Mouse (Mus musculus) liver, embryonic 16.5 days (tissue): ENCODE data around the gene Emx2. TPM values are rescaled to one million over a fixed set of nuclear protein-coding genes. Genes with fewer than 3 reads are reported as not detected.

Experiments
- ATAC-seq: fragments of 200-750 bp; cut with Nextera tagmentation; 2 replicates; pipeline ENCODE4 v1.8.0; 2017; ENCODE audit warnings: low read depth, mild to moderate bottlenecking, moderate number of reproducible peaks, moderate library complexity
- H3K27ac ChIP-seq: fragments of 300-500 bp; sonication (generic); 2 replicates; pipeline ENCODE4 v1.5.1; 2014; ENCODE audit warnings: mild to moderate bottlenecking, low read length
- H3K27me3 ChIP-seq: fragments of 300-500 bp; sonication (generic); 2 replicates; pipeline ENCODE4 v1.6.1; 2014; ENCODE audit warnings: low read depth, low read length, mixed read lengths; ENCODE audit not compliant: control insufficient read depth, insufficient read depth
- H3K36me3 ChIP-seq: fragments of 300-500 bp; sonication (generic); 2 replicates; pipeline ENCODE4 v1.6.1; 2014; ENCODE audit warnings: mild to moderate bottlenecking; ENCODE audit not compliant: control insufficient read depth, insufficient read depth
- H3K4me1 ChIP-seq: fragments of 300-500 bp; sonication (generic); 2 replicates; pipeline ENCODE4 v1.6.1; 2014; ENCODE audit warnings: low read depth, low read length, mixed read lengths; ENCODE audit not compliant: control insufficient read depth
- H3K4me2 ChIP-seq: fragments of 300-500 bp; sonication (generic); 2 replicates; pipeline ENCODE4 v1.6.1; 2014; ENCODE audit warnings: low read depth, low read length, mixed read lengths
- H3K4me3 ChIP-seq: fragments of 300-500 bp; sonication (generic); 2 replicates; pipeline ENCODE4 v1.5.1; 2014; ENCODE audit warnings: low read depth, mild to moderate bottlenecking, low read length
- H3K9ac ChIP-seq: fragments of 300-500 bp; sonication (generic); 2 replicates; pipeline ENCODE4 v1.6.1; 2014; ENCODE audit warnings: low read depth, low read length
- H3K9me3 ChIP-seq: fragments of 300-500 bp; sonication (generic); replicated peaks from 2 replicates; pipeline ENCODE4 v1.6.1; 2016; ENCODE audit warnings: low read length; ENCODE audit not compliant: control insufficient read depth
- WGBS: fragments of 180-500 bp; shearing (Covaris S2); extraction: QIAGEN DNeasy Blood & Tissue Kit; methylation state at CpG from one replicate; pipeline ENCODE4 v1.1.7; 2014; ENCODE audit not compliant: insufficient replicate concordance; 5-methylcytosine and 5-hydroxymethylcytosine counted together
- polyA plus RNA-seq: library from polyadenylated mRNA; unstranded; fragments of >200 nt; fragmentation: Nextera tagmentation; extraction: Ambion mirVana; gene quantifications from 2 replicates; pipeline ENCODE4 v1.2.1, GENCODE M21; 2015

The Emx2 gene
- polyA plus RNA-seq, 1 experiment from 2014 or later = not detected

GRCm38 (mm10) chr19:59451441-59451951 is 6.7 kb upstream of the Emx2 start:
- WGBS = 2% methylated on average over 30 of the region's 31 CpGs
- Histone ChIP-seq H3K4me3 (no peak overlapping the region), H3K27ac (no peak overlapping the region), H3K9me3 (no peaks in the 10 kb centered on the region), H3K9ac (no peak overlapping the region), H3K27me3 (peaks cover 71% of the 10 kb centered on the region), H3K4me1 (no peaks in the 10 kb centered on the region), H3K4me2 (no peak overlapping the region), H3K36me3 (no peaks in the 10 kb centered on the region)
- ATAC-seq = no peak

- Histone ChIP-seq H3K27ac (no peak overlapping the region), H3K36me3 (no peaks in the 10 kb centered on the region), H3K27me3 (peaks cover 79% of the 10 kb centered on the region), H3K4me1 (no peaks in the 10 kb centered on the region), H3K9ac (no peak overlapping the region), H3K9me3 (no peaks in the 10 kb centered on the region), H3K4me2 (no peak overlapping the region), H3K4me3 (no peak overlapping the region)
- WGBS = 3% methylated on average over 4 of the region's 4 CpGs
- no peak for ATAC-seq
These were observed 5.9 kb upstream of the Emx2 start for GRCm38 (mm10) chr19:59452321-59452720.

- no peaks in the 10 kb centered on the region; the same call in 1 of the 2 replicates for H3K4me1 ChIP-seq
- no peaks in the 10 kb centered on the region for H3K36me3 ChIP-seq
- no peak overlapping the region for H3K9ac ChIP-seq
- H3K27me3 ChIP-seq = peaks cover 92% of the 10 kb centered on the region
- no peak for ATAC-seq
- H3K4me3 ChIP-seq = no peak overlapping the region
- 7% methylated on average over 13 of the region's 13 CpGs for WGBS
- no peaks in the 10 kb centered on the region for H3K9me3 ChIP-seq
- H3K27ac ChIP-seq = no peak overlapping the region
- no peak overlapping the region for H3K4me2 ChIP-seq
These were observed 4.6 kb upstream of the Emx2 start for GRCm38 (mm10) chr19:59453591-59453990.

- H3K4me3 ChIP-seq = no peak overlapping the region
- no peak overlapping the region for H3K4me2 ChIP-seq
- no peak overlapping the region for H3K9ac ChIP-seq
- H3K36me3 ChIP-seq = no peaks in the 10 kb centered on the region
- H3K27ac ChIP-seq = no peak overlapping the region
- peaks cover 96% of the 10 kb centered on the region for H3K27me3 ChIP-seq
- under 1% methylated on average over 18 of the region's 18 CpGs for WGBS
- no peaks in the 10 kb centered on the region; the same call in 1 of the 2 replicates for H3K4me1 ChIP-seq
- no peak for ATAC-seq
- no peaks in the 10 kb centered on the region for H3K9me3 ChIP-seq
These were observed 4.0 kb upstream of the Emx2 start for GRCm38 (mm10) chr19:59454196-59454595.

GRCm38 (mm10) chr19:59455671-59456070 is 2.5 kb upstream of the Emx2 start:
- no peak for ATAC-seq
- WGBS = 2% methylated on average over 7 of the region's 7 CpGs

GRCm38 (mm10) chr19:59457011-59457945 is 894 bp upstream of the Emx2 start:
- no peaks in the 10 kb centered on the region for H3K9me3 ChIP-seq
- H3K4me2 ChIP-seq = no peak overlapping the region
- no peak overlapping the region for H3K27ac ChIP-seq
- no peak for ATAC-seq
- peaks cover 100% of the 10 kb centered on the region for H3K27me3 ChIP-seq
- WGBS = 3% methylated on average over 23 of the region's 23 CpGs
- H3K4me3 ChIP-seq = no peak overlapping the region
- H3K9ac ChIP-seq = no peak overlapping the region
- no peaks in the 10 kb centered on the region; the same call in 1 of the 2 replicates for H3K4me1 ChIP-seq
- no peaks in the 10 kb centered on the region for H3K36me3 ChIP-seq

More at GRCm38 (mm10) chr19:59455671-59456070, 2.5 kb upstream of the Emx2 start:
- no peaks in the 10 kb centered on the region; the same call in 1 of the 2 replicates for H3K4me1 ChIP-seq
- H3K27ac ChIP-seq = no peak overlapping the region
- peaks cover 100% of the 10 kb centered on the region for H3K27me3 ChIP-seq
- no peaks in the 10 kb centered on the region for H3K36me3 ChIP-seq
- no peak overlapping the region for H3K9ac ChIP-seq
- no peak overlapping the region for H3K4me3 ChIP-seq
- no peak overlapping the region for H3K4me2 ChIP-seq
- H3K9me3 ChIP-seq = no peaks in the 10 kb centered on the region

GRCm38 (mm10) chr19:59458743-59459135 is 567 bp downstream of the Emx2 start:
- Histone ChIP-seq H3K4me1 (no peaks in the 10 kb centered on the region; the same call in 1 of the 2 replicates), H3K4me2 (no peak overlapping the region), H3K36me3 (no peaks in the 10 kb centered on the region), H3K9ac (no peak overlapping the region), H3K27ac (no peak overlapping the region), H3K4me3 (no peak overlapping the region), H3K27me3 (peaks cover 100% of the 10 kb centered on the region), H3K9me3 (no peaks in the 10 kb centered on the region)
- 2% methylated on average over 14 of the region's 15 CpGs for WGBS
- no peak for ATAC-seq

GRCm38 (mm10) chr19:59459158-59459781 is 1.1 kb downstream of the Emx2 start:
- Histone ChIP-seq H3K4me1 (no peaks in the 10 kb centered on the region; the same call in 1 of the 2 replicates), H3K9ac (no peak overlapping the region), H3K9me3 (no peaks in the 10 kb centered on the region), H3K36me3 (no peaks in the 10 kb centered on the region), H3K4me3 (no peak overlapping the region; the same call in 1 of the 2 replicates), H3K4me2 (no peak overlapping the region), H3K27me3 (peaks cover 100% of the 10 kb centered on the region), H3K27ac (no peak overlapping the region)
- ATAC-seq = no peak
- WGBS = under 1% methylated on average over 73 of the region's 75 CpGs
